Mouse (Mus musculus) retina, postnatal 7 days (tissue): ENCODE measurements at regions not wholly inside any gene's neighbourhood (a gene's known extent, or its start where the extent isn't known, plus 50 kb on each side); places are given as distances from the start of the nearest gene placed in this dataset.

Experiments
- DNase-seq: peaks from one replicate; pipeline ENCODE4 v3.0.0-alpha.2; 2012; ENCODE audit warnings: low read depth, low spot score

DNA sequence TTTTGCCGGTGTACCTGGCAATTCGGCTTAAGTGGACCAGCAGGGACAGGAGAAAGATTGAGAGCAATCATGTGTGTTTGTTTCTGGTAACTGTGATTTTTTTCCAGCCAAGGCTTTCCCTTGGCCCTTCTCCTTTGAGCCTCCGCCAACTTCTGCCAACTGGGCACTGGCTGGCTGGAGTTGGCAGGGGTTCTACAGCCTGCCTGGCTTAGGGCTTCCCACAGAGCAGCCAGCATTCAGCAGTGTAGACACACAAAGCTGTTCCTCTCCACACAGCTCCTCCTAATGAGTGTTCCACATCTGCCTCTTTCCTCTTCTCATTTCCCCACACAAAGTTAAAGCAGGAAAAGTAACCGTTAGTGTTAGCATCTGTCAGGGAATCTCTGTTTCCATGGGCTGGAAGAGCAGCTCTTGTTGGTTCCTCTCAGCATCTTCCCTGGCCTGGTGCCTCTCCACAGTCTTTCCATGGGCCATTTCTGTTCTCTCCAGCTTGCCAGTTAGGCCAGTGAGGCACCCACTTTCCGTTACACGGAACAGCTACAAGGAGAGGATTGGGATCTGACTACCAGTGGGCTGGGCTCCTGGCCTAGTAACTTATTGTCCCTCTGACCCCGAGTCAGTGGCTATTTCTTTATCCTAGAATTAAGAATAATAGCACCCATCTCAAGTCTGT is 68.0 kb upstream of the Rbm24 start:
- DNase-seq, result no peak

DNA sequence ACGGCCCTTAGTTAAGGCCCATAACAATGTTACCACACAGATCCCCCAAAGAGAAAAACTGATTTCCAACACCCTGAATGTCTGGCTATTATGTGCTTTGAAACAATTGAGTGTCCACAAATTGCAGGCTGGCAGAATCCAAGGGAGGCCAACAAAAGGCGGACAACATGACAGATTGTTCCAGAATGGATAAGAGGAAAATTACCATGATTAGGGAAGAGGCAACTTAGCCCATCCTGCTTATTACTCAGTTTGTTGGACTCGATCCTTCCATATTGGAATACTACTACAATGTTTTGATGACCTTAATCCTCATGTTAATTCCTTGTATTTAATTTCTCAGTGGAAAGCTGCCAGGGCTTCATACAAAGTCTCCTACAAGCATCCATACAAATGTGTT is 62.9 kb upstream of the Rbm24 start:
- DNase-seq, result peak; percentile 27

DNA sequence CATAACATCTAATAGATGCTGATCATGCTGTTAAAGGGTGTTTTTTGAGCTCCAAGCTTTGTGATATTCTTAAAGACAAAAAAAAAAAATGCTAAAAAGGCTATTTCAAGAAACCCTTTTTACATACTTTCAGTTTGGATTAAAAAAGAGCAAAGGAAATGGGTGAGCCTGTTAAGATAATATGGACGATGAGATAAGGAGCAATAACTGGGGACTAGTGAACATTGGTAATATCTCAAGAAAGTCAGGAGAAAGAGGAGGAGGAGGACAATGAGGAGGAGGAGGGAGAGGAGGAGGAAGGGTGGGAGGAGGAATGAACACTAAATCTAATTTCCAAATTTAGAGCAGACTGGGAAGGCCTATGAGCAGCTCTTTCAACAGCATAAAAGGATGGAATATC is 62.3 kb upstream of the Rbm24 start:
- no peak for DNase-seq

DNA sequence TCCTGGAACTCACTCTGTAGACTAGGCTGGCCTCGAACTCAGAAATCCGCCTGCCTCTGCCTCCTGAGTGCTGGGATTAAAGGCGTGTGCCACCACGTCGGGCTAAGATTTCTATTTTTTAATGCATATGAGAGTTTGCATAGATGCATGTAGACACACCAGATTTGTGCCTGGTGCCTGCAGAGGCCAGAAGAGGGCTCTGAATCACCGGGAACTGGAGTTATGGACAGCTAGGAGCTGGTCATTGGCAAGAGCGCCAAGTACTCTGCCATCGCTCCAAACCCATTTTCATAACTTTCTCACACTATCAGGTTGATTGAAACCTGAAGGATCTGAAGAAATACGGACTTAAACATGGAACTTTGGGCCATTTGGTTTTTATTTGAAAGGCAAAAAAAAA is 61.2 kb upstream of the Rbm24 start:
- no peak for DNase-seq

DNA sequence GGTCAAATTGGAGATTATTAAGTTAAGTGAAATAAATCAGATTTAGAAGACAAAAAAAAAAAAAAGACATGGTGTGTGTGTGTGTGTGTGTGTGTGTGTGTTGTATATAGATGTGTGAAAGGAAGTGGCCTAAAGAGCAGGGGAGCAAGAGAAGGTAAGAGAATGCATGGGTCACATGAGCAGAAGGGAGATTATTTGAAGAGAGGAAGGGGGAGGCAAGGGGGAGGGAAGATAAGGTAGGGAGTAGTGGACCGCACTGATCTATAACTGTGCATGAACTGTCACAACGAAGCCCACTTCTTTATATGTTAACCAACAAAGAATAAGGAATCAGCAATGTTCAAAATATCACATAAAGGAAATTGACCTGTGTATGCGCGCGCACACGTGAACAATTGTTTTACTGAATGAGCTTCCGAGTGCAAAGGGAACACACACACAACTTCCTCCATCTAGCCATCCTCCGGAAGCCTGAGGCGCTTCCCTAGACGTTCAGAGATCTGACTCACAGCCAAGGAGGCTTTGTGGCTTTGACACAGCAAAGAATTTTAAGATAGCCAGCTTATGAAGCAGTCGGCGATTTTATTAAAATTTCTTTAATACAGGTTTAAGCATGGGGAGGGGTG is 57.6 kb upstream of the Rbm24 start:
- no peak for DNase-seq

DNA sequence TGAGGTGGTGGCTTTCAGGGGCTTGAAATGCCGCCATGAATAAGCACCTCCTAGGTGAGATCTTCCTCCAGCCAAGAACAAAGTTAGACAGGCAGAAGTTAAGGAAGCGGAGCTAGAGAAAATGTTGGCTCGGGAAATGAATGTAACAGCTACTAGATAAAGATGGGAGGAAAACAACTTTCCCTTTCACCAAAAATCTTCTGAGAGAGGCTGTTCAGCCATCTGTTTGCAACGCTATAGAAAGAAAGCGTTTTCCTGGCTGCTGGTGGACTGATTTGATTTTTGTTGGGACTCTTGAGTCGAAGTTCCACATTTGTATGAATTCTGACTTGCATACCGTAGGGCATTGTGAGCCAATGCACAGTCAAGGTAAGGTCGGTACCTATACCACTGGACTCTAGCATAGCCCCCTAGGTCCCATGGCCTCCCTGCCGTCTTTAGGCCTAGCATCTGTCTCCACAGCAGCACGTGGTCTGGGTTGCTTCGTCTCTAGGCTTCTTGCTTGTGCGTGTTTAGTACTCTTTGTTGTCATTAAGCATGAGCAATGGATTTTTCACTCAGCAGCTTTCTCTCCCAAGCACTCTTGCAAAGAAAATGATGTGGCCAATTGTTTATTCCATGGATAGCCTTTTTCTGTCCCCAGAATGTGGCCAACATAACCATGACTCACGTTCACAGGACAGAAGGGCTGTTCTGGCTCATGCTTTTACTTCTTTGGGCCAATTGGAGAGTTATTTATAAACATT is 54.6 kb upstream of the Rbm24 start:
- no peak for DNase-seq

DNA sequence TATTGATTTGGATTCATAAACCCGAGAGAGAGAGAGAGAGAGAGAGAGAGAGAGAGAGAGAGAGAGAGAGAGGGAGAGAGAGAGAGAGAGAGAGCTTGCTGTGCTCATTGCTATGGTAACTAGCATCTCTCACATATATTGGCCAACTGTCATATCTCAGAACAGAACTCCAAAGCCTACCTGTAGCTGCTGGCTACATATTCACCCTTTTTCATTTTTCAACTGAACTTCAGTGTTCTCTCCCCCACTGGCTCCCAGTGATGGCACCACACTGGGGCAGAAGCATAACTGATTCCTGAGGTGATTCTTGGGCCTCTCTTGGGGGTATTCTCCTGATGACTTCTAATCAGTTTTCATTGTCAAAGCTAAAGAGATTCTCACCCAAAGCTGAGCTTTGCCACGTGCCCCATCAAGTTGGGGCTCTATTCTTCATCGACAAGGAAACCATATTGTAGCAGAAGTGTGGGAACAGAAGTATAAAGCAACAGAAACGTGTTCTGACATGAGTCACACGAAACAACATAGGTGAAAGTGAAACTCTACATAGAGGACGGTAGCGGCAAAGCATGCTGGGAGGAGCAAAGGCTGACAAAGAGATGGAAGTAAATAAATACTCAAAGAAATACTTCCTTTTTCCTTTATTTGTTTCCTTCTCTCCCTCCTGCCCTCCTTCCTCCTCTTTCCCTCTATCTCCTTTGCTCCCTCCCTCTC is 53.9 kb upstream of the Rbm24 start:
- DNase-seq, result no peak

DNA sequence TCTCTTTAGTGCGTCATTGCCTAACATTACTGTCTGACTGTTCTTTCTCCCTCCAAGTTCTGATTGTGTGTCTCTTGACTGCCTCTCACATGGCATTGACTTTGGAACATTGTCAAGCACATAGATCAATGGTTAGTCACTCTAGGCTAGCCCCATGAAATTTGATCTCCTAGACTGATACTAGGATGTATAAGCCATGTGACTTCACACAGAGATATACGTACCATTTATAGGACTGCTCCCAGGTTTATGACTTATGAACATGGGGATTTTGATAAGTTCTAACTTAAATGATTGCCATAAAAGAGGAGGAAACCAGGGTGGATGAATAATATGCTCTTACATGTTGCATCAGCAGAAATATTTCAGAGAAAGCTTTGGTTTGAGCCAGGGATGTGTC is 52.9 kb upstream of the Rbm24 start:
- DNase-seq, result no peak
